Mouse (Mus musculus) induced T-regulatory cell, adult 2 months (primary cell): Measurements from ENCODE around the gene Wipf2.
A peak's percentile ranks its signal among the peaks of the same experiment; 100 is the strongest.
"Not testable (repeated sequence)": the region's sequence is repeated elsewhere in the genome, so short reads cannot be mapped to it uniquely, and the experiment has no call there.

Experiments
- DNase-seq: peaks from one replicate; pipeline ENCODE4 v3.0.0-alpha.2; 2012; ENCODE audit warnings: low read depth

Gene Wipf2

GRCm38 (mm10) chr11:98863028-98863750 lies at the start of gene Wipf2:
Gene Wipf2 (plus strand): TSS chr11:98863638.
- peak; percentile 98 for DNase-seq

GRCm38 (mm10) chr11:98816706-98817239 lies 46.7 kb upstream of the Wipf2 start:
- DNase-seq = no peak

- DNase-seq = peak; percentile 56
These were observed 42.5 kb upstream of the Wipf2 start for GRCm38 (mm10) chr11:98820968-98821367.

GRCm38 (mm10) chr11:98826071-98826470 lies 37.4 kb upstream of the Wipf2 start:
- not testable (repeated sequence) for DNase-seq

GRCm38 (mm10) chr11:98827877-98828276 lies 35.6 kb upstream of the Wipf2 start:
- DNase-seq = no peak

- peak; percentile 83 for DNase-seq
These were observed 34.2 kb upstream of the Wipf2 start for GRCm38 (mm10) chr11:98829091-98829775.

GRCm38 (mm10) chr11:98829875-98830274 lies 33.6 kb upstream of the Wipf2 start:
- no peak for DNase-seq

- DNase-seq = no peak
These were observed 28.1 kb upstream of the Wipf2 start for GRCm38 (mm10) chr11:98835296-98835695.

- DNase-seq = no peak
These were observed 27.7 kb upstream of the Wipf2 start for GRCm38 (mm10) chr11:98835725-98836124.

- DNase-seq = no peak
These were observed 27.3 kb upstream of the Wipf2 start for GRCm38 (mm10) chr11:98836128-98836527.

GRCm38 (mm10) chr11:98836651-98837141 lies 26.7 kb upstream of the Wipf2 start, which contains the start of gene Rapgefl1:
Gene Rapgefl1 (plus strand): TSS chr11:98836785.
- peak; percentile 86 for DNase-seq

GRCm38 (mm10) chr11:98837231-98837704 lies 26.2 kb upstream of the Wipf2 start:
- DNase-seq = no peak

GRCm38 (mm10) chr11:98837917-98838316 lies 25.5 kb upstream of the Wipf2 start:
- DNase-seq = no peak

GRCm38 (mm10) chr11:98838512-98838911 lies 24.9 kb upstream of the Wipf2 start:
- no peak for DNase-seq

GRCm38 (mm10) chr11:98839402-98839801 lies 24.0 kb upstream of the Wipf2 start:
- DNase-seq = no peak

GRCm38 (mm10) chr11:98839897-98840296 lies 23.5 kb upstream of the Wipf2 start:
- DNase-seq = no peak

GRCm38 (mm10) chr11:98846016-98846415 lies 17.4 kb upstream of the Wipf2 start:
- no peak for DNase-seq

GRCm38 (mm10) chr11:98846865-98847604 lies 16.4 kb upstream of the Wipf2 start:
- no peak for DNase-seq

GRCm38 (mm10) chr11:98849196-98849894 lies 14.1 kb upstream of the Wipf2 start:
- DNase-seq = no peak

GRCm38 (mm10) chr11:98850100-98851093 lies 13.0 kb upstream of the Wipf2 start:
- DNase-seq = no peak
